Mouse (Mus musculus) hindbrain, postnatal 0 days (tissue): Measurements from ENCODE around the gene Zfp865. TPM values are rescaled to one million over a fixed set of nuclear protein-coding genes. Genes with fewer than 3 reads are reported as not detected.

Experiments used
- ATAC-seq: fragments of 200-750 bp; cut with Nextera tagmentation; 2 replicates; pipeline ENCODE4 v1.8.0; 2017; ENCODE audit warnings: mild to moderate bottlenecking, moderate TSS enrichment, moderate library complexity
- DNase-seq: peaks from one replicate; pipeline ENCODE4 v3.0.0-alpha.2; 2015; ENCODE audit warnings: low spot score
- H3K27ac ChIP-seq: fragments of 300-500 bp; sonication (generic); 2 replicates; pipeline ENCODE4 v1.5.1; 2014; ENCODE audit warnings: mild to moderate bottlenecking
- H3K27me3 ChIP-seq: fragments of 300-500 bp; sonication (generic); 2 replicates; pipeline ENCODE4 v1.6.1; 2014; ENCODE audit warnings: low read length, mixed read lengths; ENCODE audit not compliant: insufficient read depth
- H3K36me3 ChIP-seq: fragments of 300-500 bp; sonication (generic); 2 replicates; pipeline ENCODE4 v1.6.1; 2014; ENCODE audit warnings: low read length, mixed read lengths; ENCODE audit not compliant: insufficient read depth
- H3K4me1 ChIP-seq: fragments of 300-500 bp; sonication (generic); 2 replicates; pipeline ENCODE4 v1.6.1; 2014; ENCODE audit warnings: antibody characterized with exemption, low read length, mixed read lengths; ENCODE audit not compliant: insufficient read depth
- H3K4me2 ChIP-seq: fragments of 300-500 bp; sonication (generic); 2 replicates; pipeline ENCODE4 v1.6.1; 2014; ENCODE audit warnings: low read depth, mild to moderate bottlenecking, low read length, moderate library complexity, mixed read lengths
- H3K4me3 ChIP-seq: fragments of 300-500 bp; sonication (generic); 2 replicates; pipeline ENCODE4 v1.5.1; 2014; ENCODE audit warnings: low read length
- H3K9ac ChIP-seq: fragments of 300-500 bp; sonication (generic); replicated peaks from 2 replicates; pipeline ENCODE4 v1.6.1; 2014; ENCODE audit warnings: mild to moderate bottlenecking, low read length, moderate library complexity, mixed read lengths
- H3K9me3 ChIP-seq: fragments of 300-500 bp; sonication (generic); 2 replicates; pipeline ENCODE4 v1.6.1; 2016; ENCODE audit warnings: low read length, mixed read lengths
- CTCF ChIP-seq: IDR thresholded peaks from 2 replicates; pipeline ENCODE4 v1.5.1; 2016; ENCODE audit warnings: antibody characterized with exemption, control low read depth, low read depth
- WGBS: fragments of 180-500 bp; shearing (Covaris S2); extraction: QIAGEN DNeasy Blood & Tissue Kit; methylation state at CpG from one replicate; pipeline ENCODE4 v1.1.7; 2014; 5-methylcytosine and 5-hydroxymethylcytosine counted together
- polyA plus RNA-seq: library from polyadenylated mRNA; unstranded; fragments of >200 nt; fragmentation: Nextera tagmentation; extraction: Ambion mirVana; gene quantifications from 2 replicates; pipeline ENCODE4 v1.2.1, GENCODE M21; 2015
- total RNA-seq: library from RNA; depleted of rRNA; stranded (reverse); fragments of >200 nt; gene quantifications from 2 replicates; pipeline ENCODE4 v1.2.3, GENCODE M21; 2014

Gene Zfp865
- total and polyA plus RNA-seq, 2 experiments from 2014 or later = 5.4 to 41.5 TPM

GRCm38 (mm10) chr7:5037026-5037425 lies 16.9 kb downstream of the Zfp865 start:
- Histone ChIP-seq H3K9me3 (no peaks in the 10 kb centered on the region), H3K27ac (peak overlapping the region; percentile 98; the same call in 1 of the 2 replicates), H3K27me3 (no peaks in the 10 kb centered on the region), H3K9ac (no peak overlapping the region), H3K36me3 (peaks cover 20% of the 10 kb centered on the region), H3K4me3 (0 out of 2 replicates have a peak overlapping the region, but pooled peaks have one; percentile 64), H3K4me2 (no peak overlapping the region; the same call in 1 of the 2 replicates), H3K4me1 (peaks cover 7% of the 10 kb centered on the region; the same call in 1 of the 2 replicates)
- ATAC-seq (no peak), DNase-seq (no peak)
- WGBS = 94% methylated on average over 7 of the region's 7 CpGs
- TF ChIP-seq CTCF = no peak

- Histone ChIP-seq H3K27ac (peak overlapping the region; percentile 98), H3K27me3 (no peaks in the 10 kb centered on the region), H3K4me1 (peaks cover 7% of the 10 kb centered on the region; the same call in 1 of the 2 replicates), H3K36me3 (peaks cover 15% of the 10 kb centered on the region), H3K4me2 (peak overlapping the region; percentile 54), H3K4me3 (peak overlapping the region; percentile 64), H3K9me3 (no peaks in the 10 kb centered on the region), H3K9ac (peak overlapping the region; percentile 80)
- DNase-seq = no peak
- WGBS = 83% methylated on average over 8 of the region's 8 CpGs
- no peak for TF ChIP-seq CTCF
- ATAC-seq = no peak
These were observed 17.3 kb downstream of the Zfp865 start for GRCm38 (mm10) chr7:5037467-5037866.

GRCm38 (mm10) chr7:5038109-5038732 lies 18.0 kb downstream of the Zfp865 start, which contains the start of gene Zfp784:
Gene Zfp784 (minus strand): TSS chr7:5038446.
- Histone ChIP-seq H3K36me3 (peaks cover 9% of the 10 kb centered on the region; the same call in 1 of the 2 replicates), H3K9me3 (no peaks in the 10 kb centered on the region), H3K9ac (peak within 1 kb of the TSS; percentile 80), H3K4me3 (peak within 1 kb of the TSS; percentile 64), H3K27me3 (no peaks in the 10 kb centered on the region), H3K27ac (peak within 1 kb of the TSS; percentile 98), H3K4me2 (peak within 1 kb of the TSS; percentile 54), H3K4me1 (peaks cover 7% of the 10 kb centered on the region; the same call in 1 of the 2 replicates)
- WGBS = under 1% methylated on average over 48 of the region's 48 CpGs
- TF ChIP-seq CTCF = no peak
- DNase-seq (peak; percentile 96), ATAC-seq (peak; percentile 96)

- Histone ChIP-seq H3K4me3 (peak overlapping the region; percentile 64), H3K27me3 (no peaks in the 10 kb centered on the region), H3K36me3 (0 out of 2 replicates have a peak, but pooled peaks cover 9% of the 10 kb centered on the region), H3K27ac (peak overlapping the region; percentile 98; the same call in 1 of the 2 replicates), H3K9me3 (no peaks in the 10 kb centered on the region), H3K4me2 (peak overlapping the region; percentile 54), H3K9ac (peak overlapping the region; percentile 80), H3K4me1 (peaks cover 7% of the 10 kb centered on the region; the same call in 1 of the 2 replicates)
- ATAC-seq = no peak
- DNase-seq = no peak
- 36% methylated on average over 5 of the region's 5 CpGs for WGBS
- TF ChIP-seq CTCF = no peak
These were observed 18.8 kb downstream of the Zfp865 start for GRCm38 (mm10) chr7:5038940-5039339.

- Histone ChIP-seq H3K9ac (no peak overlapping the region), H3K4me3 (no peak overlapping the region), H3K4me1 (no peaks in the 10 kb centered on the region), H3K4me2 (no peak overlapping the region), H3K36me3 (0 out of 2 replicates have a peak, but pooled peaks cover 4% of the 10 kb centered on the region), H3K9me3 (no peaks in the 10 kb centered on the region), H3K27me3 (no peaks in the 10 kb centered on the region), H3K27ac (no peak overlapping the region)
- ATAC-seq (no peak), DNase-seq (no peak)
- WGBS = 86% methylated on average over 2 of the region's 2 CpGs
- no peak for TF ChIP-seq CTCF
These were observed 24.8 kb downstream of the Zfp865 start for GRCm38 (mm10) chr7:5044981-5045380.

GRCm38 (mm10) chr7:5046112-5046511 lies 25.9 kb downstream of the Zfp865 start:
- TF ChIP-seq CTCF = no peak
- H3K4me2 ChIP-seq = no peak overlapping the region
- H3K9me3 ChIP-seq = no peaks in the 10 kb centered on the region
- H3K9ac ChIP-seq = no peak overlapping the region
- 59% methylated on average over 2 of the region's 2 CpGs for WGBS
- H3K27ac ChIP-seq = no peak overlapping the region
- H3K27me3 ChIP-seq = no peaks in the 10 kb centered on the region
- DNase-seq (no peak), ATAC-seq (no peak)
- H3K4me3 ChIP-seq = no peak overlapping the region
- no peaks in the 10 kb centered on the region for H3K36me3 ChIP-seq
- 0 out of 2 replicates have a peak, but pooled peaks cover 7% of the 10 kb centered on the region for H3K4me1 ChIP-seq

GRCm38 (mm10) chr7:5047313-5047712 lies 27.1 kb downstream of the Zfp865 start:
- Histone ChIP-seq H3K4me3 (no peak overlapping the region), H3K9me3 (no peaks in the 10 kb centered on the region), H3K27me3 (no peaks in the 10 kb centered on the region), H3K4me2 (no peak overlapping the region), H3K36me3 (no peaks in the 10 kb centered on the region), H3K27ac (no peak overlapping the region), H3K9ac (no peak overlapping the region), H3K4me1 (0 out of 2 replicates have a peak, but pooled peaks cover 7% of the 10 kb centered on the region)
- no peak for ATAC-seq
- peak; percentile 51 for TF ChIP-seq CTCF
- WGBS = 28% methylated on average over 2 of the region's 2 CpGs
- peak; percentile 71 for DNase-seq
